Mouse (Mus musculus): Measurements from ENCODE around the gene Gstm2. TPM values are rescaled to one million over a fixed set of nuclear protein-coding genes. Genes with fewer than 3 reads are reported as not detected.
A peak's percentile ranks its signal among the peaks of the same experiment; 100 is the strongest.
"Not testable (repeated sequence)": the region's sequence is repeated elsewhere in the genome, so short reads cannot be mapped to it uniquely, and the experiment has no call there.

The Gstm2 gene
- total RNA-seq (2021), result 1 to 10 TPM; 2.2 to 4.0 TPM
- long read RNA-seq, experiment 1, partial matches to known transcripts, result 0 of 3 reads
- long read RNA-seq, experiment 1, other reads (novel, unspliced or antisense), result 0 of 3 reads
- long read RNA-seq, experiment 2, transcript Gstm2-201 (8 exons, 1,064 nt), result major isoform, 5 of 6 reads
- long read RNA-seq, experiment 2, partial matches to known transcripts, result 0 of 6 reads
- long read RNA-seq, experiment 2, other reads (novel, unspliced or antisense), result 1 of 6 reads

GRCm38 (mm10) chr3:107986041-107986562, at the start of gene Gstm2:
Gstm2 (minus strand) TSS chr3:107986453.
- DNase-seq (ENCODE audit: low spot score in 2 of 2), result no peak

DNA sequence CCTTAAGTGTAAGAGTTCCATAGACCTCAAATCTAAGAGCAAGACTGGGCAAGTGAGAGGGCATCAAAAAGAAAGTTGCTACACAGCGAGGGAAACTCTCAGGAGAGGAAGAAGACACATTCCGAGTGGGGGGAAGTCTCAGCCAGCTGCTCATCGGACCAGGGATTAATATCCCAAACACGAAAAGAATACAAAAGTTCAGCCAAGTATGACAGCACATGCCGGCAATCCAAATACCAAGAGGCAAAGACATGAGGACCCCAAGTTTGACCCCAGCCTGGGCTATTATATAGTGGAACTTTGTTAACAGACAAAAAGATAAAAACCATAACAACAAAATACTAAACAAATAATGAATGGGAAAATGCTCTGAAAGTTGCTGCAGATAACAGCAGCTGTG, 46.9 kb upstream of the Gstm2 start:
- DNase-seq (ENCODE audit: low spot score in 2 of 2), result no peak

DNA sequence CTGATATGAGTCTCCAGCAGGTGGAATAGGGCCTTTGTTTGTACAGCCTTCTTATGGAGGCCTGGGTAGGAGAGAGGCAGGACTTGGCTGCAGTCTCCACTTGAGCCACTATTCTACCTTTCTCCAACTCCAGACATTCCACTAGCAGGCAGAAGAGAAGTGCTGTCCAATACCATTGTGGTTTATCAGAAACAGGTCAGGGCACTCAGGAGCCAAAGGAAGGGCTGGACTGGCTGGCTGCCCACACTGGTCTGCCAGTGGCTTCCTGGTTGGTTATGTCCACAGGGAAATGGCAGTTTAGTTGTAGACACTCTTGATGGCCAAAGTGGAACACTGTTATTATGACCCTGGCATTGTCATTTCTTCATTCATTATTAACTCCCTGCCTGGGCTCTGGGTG, 45.9 kb upstream of the Gstm2 start:
- no peak for DNase-seq (ENCODE audit: low spot score in 2 of 2)

DNA sequence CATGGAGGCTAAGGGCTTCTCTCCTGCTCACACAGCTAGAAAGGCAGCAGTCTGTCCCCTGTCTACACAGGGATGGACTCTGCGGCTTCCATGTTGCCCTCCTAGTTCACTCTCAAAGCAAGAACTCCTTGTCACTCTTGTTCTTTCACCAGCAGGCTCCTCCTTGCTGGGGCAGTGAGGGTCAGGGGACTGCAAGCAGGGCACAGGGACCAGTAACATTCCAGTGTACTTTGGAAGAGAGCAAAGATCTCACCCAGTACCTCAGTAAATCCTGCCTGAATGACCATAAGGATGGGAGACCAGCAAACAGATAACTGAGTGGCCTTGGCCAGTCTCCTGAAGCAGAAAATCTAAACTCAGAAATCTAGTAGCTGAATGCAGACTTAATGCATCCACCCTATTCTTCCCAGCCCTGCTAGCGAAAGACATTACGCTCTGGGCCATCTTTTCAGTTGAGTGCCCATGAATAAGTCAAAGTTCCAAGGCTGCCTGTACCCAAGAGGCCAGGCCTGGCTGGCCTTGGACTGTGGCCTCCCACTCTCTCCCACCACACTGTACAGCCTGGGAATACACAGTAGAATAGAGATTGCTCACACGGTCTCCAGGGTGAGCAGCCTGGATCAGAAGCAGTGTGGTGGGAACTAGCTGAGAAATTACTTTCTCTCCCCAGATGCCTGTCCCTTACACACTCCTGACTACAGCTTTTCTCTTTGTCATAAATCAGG, 42.5 kb upstream of the Gstm2 start:
- no peak for DNase-seq (ENCODE audit: low spot score in 2 of 2)

DNA sequence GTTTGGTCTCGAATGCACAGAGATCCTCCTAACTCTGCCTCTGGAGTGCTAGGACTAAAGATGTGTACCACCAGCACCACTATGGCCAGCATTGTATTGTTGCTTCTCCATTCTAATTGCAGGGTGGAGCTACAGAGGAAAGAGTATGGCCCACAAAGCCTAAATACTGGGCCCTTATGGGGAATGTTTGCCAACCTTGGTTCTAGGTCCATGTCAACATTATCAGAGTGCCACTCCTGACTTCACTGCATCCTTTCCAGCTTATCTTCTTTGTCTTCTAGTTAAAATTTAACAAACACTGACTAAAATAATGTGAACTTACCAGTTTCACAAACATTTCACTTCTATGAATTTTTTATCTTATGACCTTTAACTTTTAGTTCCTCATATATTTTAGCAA, 40.3 kb upstream of the Gstm2 start:
- DNase-seq (ENCODE audit: low spot score in 2 of 2), result no peak

- no peak for DNase-seq (ENCODE audit: low spot score in 2 of 2)
Observed at GRCm38 (mm10) chr3:108026049-108026448, 39.8 kb upstream of the Gstm2 start.

- no peak for DNase-seq (ENCODE audit: low spot score in 2 of 2)
Observed at GRCm38 (mm10) chr3:108025318-108025717, 39.1 kb upstream of the Gstm2 start.

- no peak for DNase-seq (ENCODE audit: low spot score in 2 of 2)
Observed at GRCm38 (mm10) chr3:108022650-108023049, 36.4 kb upstream of the Gstm2 start.

GRCm38 (mm10) chr3:108020351-108021022, 34.2 kb upstream of the Gstm2 start:
- not testable (repeated sequence) for DNase-seq (ENCODE audit: low spot score in 2 of 2)

- DNase-seq (ENCODE audit: low spot score in 2 of 2), result not testable (repeated sequence)
Observed at GRCm38 (mm10) chr3:108019226-108019625, 33.0 kb upstream of the Gstm2 start.

- no peak for DNase-seq (ENCODE audit: low spot score in 2 of 2)
Observed at GRCm38 (mm10) chr3:108018190-108018820, 32.1 kb upstream of the Gstm2 start.

GRCm38 (mm10) chr3:108017473-108018189, 31.4 kb upstream of the Gstm2 start, which contains the start of gene Gstm1:
Gstm1 (minus strand) TSS chr3:108017973.
- DNase-seq (ENCODE audit: low spot score in 2 of 2), result peak; percentile 93 to 96

DNA sequence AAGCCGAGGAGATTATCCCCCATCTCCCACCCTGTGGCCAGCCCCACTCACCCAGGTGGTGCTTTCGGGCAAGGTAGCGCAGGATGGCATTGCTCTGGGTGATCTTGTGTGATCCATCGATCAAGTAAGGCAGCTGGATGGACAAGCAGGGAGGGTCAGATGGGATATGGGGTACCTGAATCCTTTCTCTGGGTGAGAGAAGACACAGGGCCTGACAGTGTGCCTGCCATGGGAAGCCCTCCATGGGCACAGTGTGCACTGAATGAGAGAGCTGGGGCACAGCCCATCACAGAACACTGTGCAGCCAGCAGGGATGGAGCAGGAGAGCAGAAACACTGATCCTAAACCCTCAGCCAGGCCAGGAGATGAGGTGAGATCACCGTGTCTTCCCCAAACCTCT, 30.2 kb upstream of the Gstm2 start:
- DNase-seq (ENCODE audit: low spot score in 2 of 2), result not testable (repeated sequence)

- no peak for DNase-seq (ENCODE audit: low spot score in 2 of 2)
Observed at GRCm38 (mm10) chr3:108014974-108015346, 28.7 kb upstream of the Gstm2 start.

DNA sequence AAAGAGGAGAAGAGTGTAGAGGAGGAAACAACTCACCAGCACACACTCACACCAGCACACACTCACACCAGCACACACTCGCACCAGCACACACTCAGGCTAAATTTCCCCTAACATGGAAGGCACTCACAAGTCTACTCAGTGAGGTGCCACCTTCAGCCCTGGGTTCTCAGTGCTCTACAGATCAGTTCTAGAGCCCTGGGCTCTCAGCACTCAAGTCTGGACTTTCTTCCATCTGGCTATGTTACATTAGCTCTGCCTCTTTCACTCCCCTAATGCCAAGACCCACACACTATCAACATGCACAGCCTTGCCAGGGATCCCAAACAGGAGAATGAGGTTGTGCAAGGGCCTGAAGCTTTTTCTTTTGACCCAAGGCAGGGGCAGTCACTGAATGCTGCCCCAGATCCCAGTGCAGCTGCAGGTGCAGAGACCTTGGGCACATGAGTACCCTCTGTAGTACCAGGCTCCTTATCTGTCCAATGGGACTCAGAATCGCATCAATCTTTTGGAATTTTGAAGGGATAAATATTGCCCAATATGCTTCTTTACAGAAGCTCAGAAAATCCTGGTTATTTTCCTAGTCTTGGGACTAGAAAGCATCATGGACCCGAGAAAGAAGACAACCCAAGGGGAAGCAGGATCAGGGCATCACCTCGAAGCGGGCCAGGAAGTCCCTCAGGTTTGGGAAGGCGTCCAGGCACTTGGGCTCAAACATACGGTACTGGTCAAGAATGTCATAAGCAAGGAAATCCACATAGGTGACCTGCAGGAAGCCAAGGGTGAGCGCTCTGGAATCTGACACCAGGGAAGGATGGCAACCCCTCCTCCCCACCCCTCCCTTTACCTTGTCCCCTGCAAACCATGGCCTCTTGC, 28.1 kb upstream of the Gstm2 start:
- no peak for DNase-seq (ENCODE audit: low spot score in 2 of 2)

GRCm38 (mm10) chr3:108013331-108013871, 27.1 kb upstream of the Gstm2 start:
- peak; percentile 39 to 68 for DNase-seq (ENCODE audit: low spot score in 2 of 2)

- DNase-seq (ENCODE audit: low spot score in 2 of 2), result no peak
Observed at GRCm38 (mm10) chr3:108011558-108011957, 25.3 kb upstream of the Gstm2 start.

- peak; percentile 54 to 73 for DNase-seq (ENCODE audit: low spot score in 2 of 2)
Observed at GRCm38 (mm10) chr3:108010286-108010685, 24.0 kb upstream of the Gstm2 start.

- no peak for DNase-seq (ENCODE audit: low spot score in 2 of 2)
Observed at GRCm38 (mm10) chr3:108002021-108002420, 15.8 kb upstream of the Gstm2 start.

- DNase-seq (ENCODE audit: low spot score in 2 of 2), result no peak
Observed at GRCm38 (mm10) chr3:107999491-107999890, 13.2 kb upstream of the Gstm2 start.

Data from layer of hippocampus, postnatal 14 days (tissue).